ENCODE assay signal across 28 mouse cellular contexts in the genomic region with DNA sequence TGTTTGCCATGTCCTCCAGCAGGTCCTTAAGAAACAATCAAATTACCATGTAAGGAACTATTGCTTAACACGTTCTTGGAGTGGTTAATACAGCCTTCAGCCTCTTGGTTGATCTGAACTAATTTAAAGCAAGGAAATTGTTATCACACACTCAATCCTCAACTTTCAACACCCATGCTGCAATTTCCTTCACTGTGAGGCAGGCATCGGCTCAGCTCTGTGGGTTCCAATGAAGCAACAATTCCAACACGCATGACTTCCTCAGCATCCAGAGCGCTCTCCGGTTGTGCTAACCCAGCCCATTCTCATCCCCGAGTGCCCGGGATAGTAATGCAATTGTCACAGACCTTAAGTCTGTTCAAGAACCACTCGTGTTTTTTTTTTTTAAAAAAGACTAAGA.
DNase-seq lines count a peak whose midpoint lies in the region; ATAC-seq and TF ChIP-seq lines count a peak whose summit lies in the region.
"Had no signal": no experiment of that assay in that cellular context is flagged by ENCODE, and none has a peak within 500 bp of the region (broad histone marks: within the 10 kb centered on the region; RNA-seq: fewer than 3 reads in every experiment).

No protein-coding gene starts in this region.

- H3K4me3 ChIP-seq in lung, postnatal 0 days (ENCODE audit: low read depth, low read length): no peak overlapping the region
- H3K4me3 ChIP-seq: embryonic facial prominence, embryonic 13.5 days; gastrocnemius, adult 2 months; hindbrain, embryonic 13.5 days; limb, embryonic 10.5 days; limb, embryonic 15.5 days; liver, embryonic 15.5 days; myocyte; neural tube, embryonic 12.5 days had no signal

- peak; percentile 38 for DNase-seq in lung, postnatal 0 days (ENCODE audit: low spot score)
- no peak for DNase-seq in lung, postnatal 14 days
- peak; percentile 92 for DNase-seq in 416B (ENCODE audit: low read depth)
- DNase-seq in Muller cell, postnatal 12 days (ENCODE audit: inconsistent ontology term): peak; percentile 35
- DNase-seq in kidney, postnatal 14 days: no peak
- DNase-seq: adrenal gland, postnatal 14 days; cerebellum, adult 11 months; cerebellum, adult 9-10 months; cerebellum, postnatal 36 days; gastrocnemius, adult 2 months; gastrocnemius, postnatal 36 days; heart, postnatal 36 days; right cerebral cortex, postnatal 14 days; thymus, postnatal 4 days had no signal

- TF ChIP-seq EP300 in lung, postnatal 0 days (IDR thresholded peaks at IDR 0.05): no peak

- no peak for TF ChIP-seq CTCF in lung, postnatal 0 days (IDR thresholded peaks at IDR 0.05)

- 55% methylated on average over 8 of the region's 8 CpGs for WGBS in lung, postnatal 0 days

- no peaks in the 10 kb centered on the region for H3K27me3 ChIP-seq in lung, postnatal 0 days (replicated peaks; ENCODE audit: insufficient read depth, low read length)
- H3K27me3 ChIP-seq: CH12.LX; embryonic facial prominence, embryonic 13.5 days; hindbrain, embryonic 13.5 days; limb, embryonic 15.5 days; neural tube, embryonic 12.5 days; Patski had no signal

- no peaks in the 10 kb centered on the region for H3K36me3 ChIP-seq in lung, postnatal 0 days (ENCODE audit: insufficient read depth, low read length)
- H3K36me3 ChIP-seq: embryonic facial prominence, embryonic 13.5 days; hindbrain, embryonic 13.5 days; limb, embryonic 10.5 days; limb, embryonic 15.5 days; liver, embryonic 15.5 days; neural tube, embryonic 12.5 days had no signal

- no peaks in the 10 kb centered on the region for H3K9me3 ChIP-seq in lung, postnatal 0 days (ENCODE audit: low read length)
- H3K9me3 ChIP-seq: embryonic facial prominence, embryonic 13.5 days; hindbrain, embryonic 13.5 days; limb, embryonic 10.5 days; limb, embryonic 15.5 days; liver, embryonic 15.5 days; neural tube, embryonic 12.5 days had no signal

- H3K9ac ChIP-seq in lung, postnatal 0 days (replicated peaks; ENCODE audit: low read depth): no peak overlapping the region
- H3K9ac ChIP-seq: embryonic facial prominence, embryonic 13.5 days; hindbrain, embryonic 13.5 days; limb, embryonic 15.5 days; liver, embryonic 15.5 days; neural tube, embryonic 12.5 days had no signal

- H3K27ac ChIP-seq in lung, postnatal 0 days (ENCODE audit: low read length): no peak overlapping the region
- H3K27ac ChIP-seq: embryonic facial prominence, embryonic 13.5 days; hindbrain, embryonic 13.5 days; kidney, postnatal 0 days; limb, embryonic 10.5 days; limb, embryonic 15.5 days; liver, embryonic 15.5 days; neural tube, embryonic 12.5 days had no signal

- no peaks in the 10 kb centered on the region for H3K4me1 ChIP-seq in lung, postnatal 0 days (ENCODE audit: insufficient read depth, low read depth, low read length)
- H3K4me1 ChIP-seq: hindbrain, embryonic 13.5 days; liver, embryonic 15.5 days; neural tube, embryonic 12.5 days had no signal

- no peak overlapping the region for H3K4me2 ChIP-seq in lung, postnatal 0 days (replicated peaks; ENCODE audit: low read depth, low read length)
- H3K4me2 ChIP-seq: embryonic facial prominence, embryonic 13.5 days; hindbrain, embryonic 13.5 days; limb, embryonic 15.5 days; liver, embryonic 15.5 days; neural tube, embryonic 12.5 days had no signal

- peak; percentile 11; the same call in 1 of the 2 replicates for ATAC-seq in lung, postnatal 0 days
- peak; percentile 94 for ATAC-seq in megakaryocyte progenitor cell, adult 5-6 weeks (replicated peaks; ENCODE audit: poor library complexity)
- ATAC-seq: forebrain, embryonic 16.5 days; intestine, embryonic 16.5 days; midbrain, embryonic 16.5 days; Patski had no signal

Comparison
In these comparisons a context has a peak if more than half of its experiments do, and no peak if none do; other contexts are left out.
1. DNase-seq: peak in lung, postnatal 0 days (single experiment), 416B (single experiment) and Muller cell, postnatal 12 days (single experiment); none in lung, postnatal 14 days (single experiment) and kidney, postnatal 14 days (single experiment).